Mouse (Mus musculus) 3134 (cell line): ENCODE measurements at regions not wholly inside any gene's neighbourhood (a gene's known extent, or its start where the extent isn't known, plus 50 kb on each side); places are given as distances from the start of the nearest gene placed in this dataset.

Experiments
- DNase-seq: peaks from one replicate; pipeline ENCODE4 v3.0.0-alpha.2; 2011; ENCODE audit warnings: low spot score; ENCODE audit not compliant: insufficient read length; ENCODE audit errors: extremely low read depth

- no peak for DNase-seq
Measured at GRCm38 (mm10) chr3:66519925-66520324, 223.3 kb upstream of the Veph1 start.

DNA sequence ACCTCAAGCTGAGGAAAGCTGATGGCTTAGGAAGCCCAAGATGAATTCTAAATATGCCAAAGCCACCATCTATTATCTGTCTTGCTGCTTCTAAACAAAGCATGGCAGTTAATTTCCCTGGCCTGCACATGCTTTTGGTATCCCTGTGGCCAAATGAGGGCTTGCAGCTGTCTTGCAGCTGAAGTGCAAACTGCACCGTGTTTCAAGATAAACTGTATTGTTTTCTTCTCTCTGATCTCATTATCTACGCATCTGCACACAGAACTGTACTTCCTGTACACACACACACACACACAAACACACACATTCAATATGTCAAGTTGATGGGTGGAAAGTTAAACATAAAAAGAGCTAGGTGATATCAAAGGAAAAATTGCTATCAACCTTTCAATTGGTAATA is 221.7 kb upstream of the Veph1 start:
- no peak for DNase-seq

DNA sequence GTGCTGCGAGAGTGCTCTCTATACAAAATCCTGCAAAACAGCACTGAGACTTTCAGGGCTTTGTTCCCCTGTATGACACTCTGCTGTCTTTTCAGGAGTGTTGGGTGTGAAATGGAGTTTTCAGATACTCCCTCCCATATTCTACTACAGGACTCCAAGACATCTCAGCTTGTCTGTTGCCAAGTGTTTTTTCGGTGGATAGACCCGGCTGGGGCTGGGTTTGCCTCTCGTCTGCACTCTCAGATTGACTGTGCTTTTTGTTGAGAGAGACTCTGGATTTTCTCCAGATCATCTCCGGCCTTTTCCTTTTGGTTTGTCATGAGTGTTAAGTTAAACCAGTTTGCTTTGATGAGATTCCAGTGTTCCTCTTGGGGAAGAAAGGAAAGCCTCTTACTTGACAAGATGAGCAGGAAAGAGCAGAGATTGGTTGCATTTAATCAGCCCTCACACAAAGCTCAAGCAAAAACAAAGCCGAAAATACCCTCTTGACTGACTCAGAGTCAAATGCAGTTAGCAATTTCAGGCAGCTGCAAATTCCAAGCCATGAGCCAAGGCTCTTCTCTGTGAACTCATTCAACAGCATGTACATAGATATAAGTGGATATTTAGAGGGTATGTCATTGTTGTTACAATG is 219.3 kb upstream of the Veph1 start:
- no peak for DNase-seq

GRCm38 (mm10) chr3:66514587-66514986 is 217.9 kb upstream of the Veph1 start:
- no peak for DNase-seq

DNA sequence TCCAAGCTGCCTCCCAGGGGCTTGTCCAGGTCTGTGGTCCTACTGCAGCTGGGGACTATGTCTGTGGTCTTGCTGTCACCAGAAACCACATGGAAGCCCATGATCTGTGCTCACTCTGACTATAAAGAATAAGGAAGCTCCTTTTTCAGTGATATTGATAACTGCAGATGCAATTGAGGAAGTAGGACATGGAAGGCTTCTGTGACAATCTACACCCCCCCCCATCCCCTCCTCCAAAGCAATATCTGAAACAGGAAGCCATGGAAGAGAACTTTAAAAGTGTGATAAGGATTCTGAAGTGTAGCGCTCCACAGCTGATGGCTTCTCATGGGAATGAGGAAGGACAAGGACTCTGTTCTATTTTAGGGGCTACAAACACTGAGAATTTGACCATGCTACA is 215.8 kb upstream of the Veph1 start:
- DNase-seq: no peak

DNA sequence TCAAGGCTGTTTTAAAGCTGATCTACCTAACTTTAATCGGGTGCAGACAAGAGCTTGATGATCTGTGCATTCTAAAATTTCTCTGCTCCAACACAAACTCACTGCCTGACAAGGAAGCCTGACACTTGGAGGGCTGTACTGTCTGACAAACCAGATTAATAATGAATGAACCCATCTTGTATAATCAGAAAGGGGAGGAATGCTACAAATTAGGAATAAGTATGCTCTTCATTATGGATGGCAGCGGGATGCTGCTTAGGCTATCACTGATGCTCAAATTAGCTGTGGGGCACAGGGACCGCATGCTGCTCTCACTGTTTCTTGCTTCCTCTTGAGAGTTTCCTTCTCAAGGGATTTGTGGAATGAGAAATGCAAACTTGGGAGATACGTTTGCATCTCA is 213.8 kb upstream of the Veph1 start:
- no peak for DNase-seq

- DNase-seq: no peak
Measured at GRCm38 (mm10) chr3:66506125-66506524, 209.5 kb upstream of the Veph1 start.

DNA sequence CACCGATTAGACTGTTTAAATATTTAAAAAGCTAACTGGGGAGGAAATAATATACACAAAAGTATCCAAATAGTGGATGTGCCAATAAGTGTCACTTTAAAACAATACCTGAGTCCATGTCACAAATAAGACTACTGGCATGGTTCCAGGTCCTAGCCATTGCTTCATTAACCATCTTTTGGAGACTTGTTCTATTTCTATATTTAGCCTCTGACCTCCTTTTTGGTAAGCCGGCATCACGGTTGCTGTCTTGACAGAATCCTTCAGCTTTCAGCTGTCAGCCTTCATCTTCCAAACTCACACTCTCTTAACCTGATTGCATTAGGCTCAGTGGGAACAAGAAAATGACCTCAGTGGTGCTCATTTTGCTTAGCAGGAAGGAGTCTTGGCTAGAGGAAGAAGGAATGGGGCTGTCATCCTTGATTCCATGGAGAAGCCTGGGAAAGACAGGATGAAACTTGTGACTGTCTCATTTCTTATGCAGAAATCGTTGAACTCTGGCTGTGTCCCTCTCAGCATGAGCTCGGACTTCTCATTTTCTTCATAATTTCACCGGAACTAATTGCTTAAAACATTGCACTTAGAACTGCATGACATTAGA is 208.9 kb upstream of the Veph1 start:
- no peak for DNase-seq

DNA sequence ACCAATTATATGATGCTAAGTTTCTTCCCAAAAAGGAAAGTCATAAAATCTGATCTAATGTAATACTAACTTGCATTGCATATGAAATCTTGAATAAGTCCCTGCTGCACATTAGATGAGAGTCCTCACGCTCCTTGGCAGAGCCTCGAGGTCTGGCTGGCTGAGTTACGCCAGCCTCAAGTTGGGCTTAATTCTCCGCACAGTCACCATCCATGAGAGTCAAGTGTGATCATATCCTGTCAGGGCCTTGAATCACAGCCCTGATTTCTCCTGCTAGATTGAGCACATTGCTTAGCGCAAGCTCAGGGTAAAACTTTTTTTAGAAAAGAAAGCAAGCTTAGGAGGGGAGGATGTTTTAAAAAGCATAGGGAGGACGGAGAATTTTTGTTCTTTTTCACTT is 208.1 kb upstream of the Veph1 start:
- no peak for DNase-seq

DNA sequence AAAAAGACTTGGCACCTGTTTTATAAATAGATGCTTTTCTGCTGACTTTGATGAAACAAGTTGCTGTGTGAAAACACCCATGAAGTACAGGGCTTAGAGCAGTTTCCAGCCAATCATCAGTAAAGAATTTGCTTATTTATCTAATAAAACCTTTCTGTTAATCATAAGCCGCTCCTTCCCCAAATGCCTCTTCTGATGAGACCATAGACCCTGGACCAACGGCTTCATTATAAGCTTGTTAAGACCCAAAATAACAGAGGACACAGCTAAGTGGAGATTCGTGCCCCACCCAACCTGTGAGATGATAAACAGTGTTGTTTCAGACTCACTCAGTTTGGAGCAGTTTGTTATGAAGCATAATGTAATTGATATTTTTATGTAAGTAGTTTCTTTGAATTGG is 207.0 kb upstream of the Veph1 start:
- DNase-seq: no peak

DNA sequence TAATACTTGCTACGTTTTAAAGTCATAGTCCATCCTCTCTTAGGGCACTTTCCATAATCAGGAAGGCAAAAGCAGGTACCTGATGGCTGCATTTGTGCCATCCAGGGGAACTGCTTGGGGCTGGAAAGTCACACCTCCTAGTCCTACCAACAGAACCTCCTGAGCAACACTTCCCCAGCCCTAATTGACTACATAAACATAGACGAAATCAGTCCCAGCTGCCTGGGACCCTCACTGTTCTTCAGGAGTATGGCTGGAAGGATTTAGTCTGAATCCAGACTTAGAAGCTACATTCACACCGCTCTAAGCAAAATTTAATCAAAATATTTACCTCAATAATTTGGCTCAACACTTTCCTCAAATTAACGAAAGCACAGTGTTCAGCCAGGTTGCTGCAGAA is 205.2 kb upstream of the Veph1 start:
- DNase-seq: no peak

DNA sequence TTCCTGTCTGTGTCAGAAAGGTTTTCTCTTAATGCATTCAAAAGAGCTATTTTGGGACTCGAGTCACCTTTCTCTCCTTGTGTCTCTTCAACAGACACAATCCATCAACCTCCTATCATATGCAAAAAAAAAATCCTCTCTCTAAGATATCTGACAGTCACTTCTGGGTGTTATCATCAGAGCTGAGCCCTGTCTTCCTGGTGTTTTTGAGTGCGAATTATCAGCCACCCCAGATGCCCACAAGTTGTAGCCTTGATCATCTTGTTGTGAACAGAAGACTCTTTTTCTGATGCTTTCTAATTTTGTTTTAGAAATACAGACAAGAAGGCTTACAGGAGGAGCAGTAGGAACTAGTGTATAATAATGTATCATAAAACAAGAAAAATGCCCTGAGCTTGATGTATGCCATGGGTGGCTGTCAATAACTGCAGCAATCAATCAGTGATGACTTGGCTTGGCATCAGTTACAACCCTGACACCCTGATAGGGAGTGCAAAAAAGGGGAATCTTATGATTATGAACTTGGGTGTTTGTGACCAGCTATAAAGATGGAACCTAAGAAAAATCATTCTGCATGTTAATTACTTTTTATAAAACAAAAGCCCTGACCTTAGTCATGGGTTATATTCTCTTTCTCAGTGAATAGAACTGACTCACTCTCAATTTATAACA is 197.9 kb upstream of the Veph1 start:
- no peak for DNase-seq

- DNase-seq: no peak
Measured at GRCm38 (mm10) chr3:66490696-66491357, 194.2 kb upstream of the Veph1 start.

DNA sequence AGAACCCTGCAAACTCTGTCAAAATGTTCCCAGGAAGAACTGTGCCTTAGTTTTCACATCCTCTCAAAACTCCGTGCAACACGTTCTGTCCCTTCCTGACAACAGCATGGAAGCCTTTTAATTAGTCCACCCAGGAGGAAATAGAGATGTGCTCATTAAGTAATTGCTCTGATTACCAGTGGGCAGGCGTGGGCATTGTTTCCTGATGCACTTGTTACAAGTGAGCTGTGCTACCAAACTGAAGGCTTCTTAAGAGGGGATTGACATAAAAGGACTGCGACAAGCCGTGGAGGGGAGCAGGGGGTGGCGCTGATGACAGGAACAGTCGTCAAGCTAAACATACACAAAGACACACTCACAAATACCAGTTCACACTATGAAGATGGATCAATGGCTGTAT is 192.1 kb upstream of the Veph1 start:
- no peak for DNase-seq

- no peak for DNase-seq
Measured at GRCm38 (mm10) chr3:66486658-66487057, 190.0 kb upstream of the Veph1 start.

DNA sequence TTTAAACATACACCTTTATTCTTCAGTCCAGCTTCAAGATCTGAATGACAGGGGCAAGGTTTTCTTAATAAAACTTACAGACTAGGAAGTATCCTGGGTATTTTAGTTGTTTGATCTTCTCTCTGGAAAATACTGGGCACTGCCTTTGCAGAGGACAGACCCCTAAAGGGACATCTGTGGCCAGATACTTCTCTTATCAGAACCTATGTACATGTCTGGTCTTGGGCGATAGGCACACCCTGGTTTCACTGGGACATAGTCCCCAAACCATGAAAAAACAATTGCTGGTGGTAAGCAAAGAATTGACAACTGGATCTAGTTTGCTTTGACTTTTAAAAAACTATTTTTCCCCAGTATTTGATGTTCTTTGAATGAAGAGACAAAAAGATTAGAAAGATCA is 189.5 kb upstream of the Veph1 start:
- no peak for DNase-seq

- DNase-seq: no peak
Measured at GRCm38 (mm10) chr3:66480718-66481117, 184.1 kb upstream of the Veph1 start.

DNA sequence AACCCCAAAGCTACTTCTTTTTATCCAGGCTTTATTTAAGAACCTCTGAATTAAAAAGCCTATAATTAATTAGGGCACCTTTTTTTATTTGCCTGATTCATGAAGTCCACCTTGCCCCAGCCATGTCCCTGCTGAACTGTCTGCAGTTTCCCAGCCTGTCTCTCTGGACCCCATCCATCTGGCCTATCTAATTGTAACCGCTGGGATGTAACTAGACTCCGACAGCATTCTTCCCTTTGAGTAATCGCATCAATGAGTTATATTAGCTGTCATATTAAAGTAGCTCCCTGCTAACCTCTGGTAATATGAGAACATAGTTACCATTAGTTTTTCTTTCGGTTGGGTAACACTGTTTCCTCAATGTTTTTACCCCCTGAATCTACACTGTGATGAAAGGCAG is 182.6 kb upstream of the Veph1 start:
- no peak for DNase-seq

GRCm38 (mm10) chr3:66466321-66466720 is 169.7 kb upstream of the Veph1 start:
- no peak for DNase-seq

- no peak for DNase-seq
Measured at GRCm38 (mm10) chr3:66465371-66465770, 168.7 kb upstream of the Veph1 start.

- DNase-seq: no peak
Measured at GRCm38 (mm10) chr3:66462341-66462740, 165.7 kb upstream of the Veph1 start.
